Mouse (Mus musculus) MEL (cell line): ENCODE measurements around the gene Oasl2. TPM values are rescaled to one million over a fixed set of nuclear protein-coding genes. Genes with fewer than 3 reads are reported as not detected.
"Not testable (repeated sequence)": the region's sequence is repeated elsewhere in the genome, so short reads cannot be mapped to it uniquely, and the experiment has no call there.

Source experiments
- DNase-seq: peaks from one replicate; pipeline ENCODE4 v3.0.0; 2011; ENCODE audit warnings: low read depth, low spot score
- H3K27ac ChIP-seq: 2 replicates; pipeline ENCODE4 v1.5.1; 2012; ENCODE audit warnings: low read depth, mild to moderate bottlenecking, control low read depth, low read length, moderate library complexity; ENCODE audit not compliant: control insufficient read depth
- H3K27me3 ChIP-seq, 2 experiments: fragments of 150-350 bp in 1 of 2; sonication (generic) in 1 of 2; 2 replicates each; pipeline ENCODE4 v1.6.1; 2012; ENCODE audit warnings: low read length in 2 of 2, mild to moderate bottlenecking in 2 of 2, improper control_type of control experiment in 1 of 2, moderate library complexity in 1 of 2; ENCODE audit not compliant: insufficient read depth in 2 of 2, control insufficient read depth in 1 of 2
- H3K36me3 ChIP-seq, 2 experiments: 2 replicates each; pipeline ENCODE4 v1.6.1; 2012 to 2014; ENCODE audit warnings: low read length in 2 of 2, improper control_type of control experiment in 1 of 2, inconsistent platforms in 1 of 2, mild to moderate bottlenecking in 1 of 2; ENCODE audit not compliant: insufficient read depth in 2 of 2, control insufficient read depth in 1 of 2
- H3K4me1 ChIP-seq, 2 experiments: fragments of 150-350 bp in 1 of 2; sonication (generic) in 1 of 2; 2 replicates each; pipeline ENCODE4 v1.6.1; 2012; ENCODE audit warnings: low read length in 2 of 2, improper control_type of control experiment in 1 of 2, mild to moderate bottlenecking in 1 of 2; ENCODE audit not compliant: insufficient read depth in 2 of 2, control insufficient read depth in 1 of 2
- H3K4me3 ChIP-seq, 2 experiments: fragments of 150-350 bp in 1 of 2; sonication (generic) in 1 of 2; 2 replicates each; pipeline ENCODE4 v1.5.1; 2012; ENCODE audit warnings: low read depth in 2 of 2, low read length in 2 of 2, mild to moderate bottlenecking in 2 of 2, moderate library complexity in 2 of 2, control low read depth in 1 of 2, improper control_type of control experiment in 1 of 2; ENCODE audit not compliant: control insufficient read depth in 1 of 2, insufficient read depth in 1 of 2
- H3K79me2 ChIP-seq: 2 replicates; pipeline ENCODE4 v1.6.1; 2012; ENCODE audit warnings: mild to moderate bottlenecking, low read length, moderate library complexity; ENCODE audit not compliant: control insufficient read depth, poor library complexity, insufficient read depth
- H3K9ac ChIP-seq: 2 replicates; pipeline ENCODE4 v1.6.1; 2012; ENCODE audit warnings: low read depth, mild to moderate bottlenecking, control low read depth, low read length, moderate library complexity; ENCODE audit not compliant: control insufficient read depth, poor library complexity, severe bottlenecking
- H3K9me3 ChIP-seq: fragments of 150-350 bp; sonication (generic); replicated peaks from 2 replicates; pipeline ENCODE4 v1.6.1; 2012; ENCODE audit warnings: mild to moderate bottlenecking, low read length, improper control_type of control experiment, moderate library complexity; ENCODE audit not compliant: insufficient read depth
- CHD2 ChIP-seq: IDR thresholded peaks from 2 replicates; pipeline ENCODE4 v1.6.1; 2011; ENCODE audit warnings: low read length, improper control_type of control experiment
- E2F4 ChIP-seq: IDR thresholded peaks from 2 replicates; pipeline ENCODE4 v1.6.1; 2011; ENCODE audit warnings: low read depth, low read length, improper control_type of control experiment, borderline replicate concordance
- ETS1 ChIP-seq: IDR thresholded peaks from 2 replicates; pipeline ENCODE4 v1.6.1; 2012; ENCODE audit warnings: low read depth, mild to moderate bottlenecking, inconsistent platforms, low read length, improper control_type of control experiment, moderate library complexity
- GABPA ChIP-seq: IDR thresholded peaks from 2 replicates; pipeline ENCODE4 v1.6.1; 2012; ENCODE audit warnings: low read depth, mild to moderate bottlenecking, inconsistent platforms, low read length, improper control_type of control experiment, moderate library complexity
- JUND ChIP-seq: IDR thresholded peaks from 2 replicates; pipeline ENCODE4 v1.6.1; 2011; ENCODE audit warnings: low read depth, mild to moderate bottlenecking, improper control_type of control experiment, low read length
- MAZ ChIP-seq: IDR thresholded peaks from 2 replicates; pipeline ENCODE4 v1.6.1; 2012; ENCODE audit warnings: low read depth, mild to moderate bottlenecking, inconsistent platforms, low read length, improper control_type of control experiment
- MYB ChIP-seq: IDR thresholded peaks from 2 replicates; pipeline ENCODE4 v1.6.1; 2011; ENCODE audit warnings: mild to moderate bottlenecking, low read depth, low read length, improper control_type of control experiment
- RAD21 ChIP-seq: IDR thresholded peaks from 2 replicates; pipeline ENCODE4 v1.6.1; 2011; ENCODE audit warnings: mild to moderate bottlenecking, low read depth, low read length, improper control_type of control experiment
- RCOR1 ChIP-seq: IDR thresholded peaks from 2 replicates; pipeline ENCODE4 v1.6.1; 2012; ENCODE audit warnings: low read depth, mild to moderate bottlenecking, inconsistent platforms, low read length, improper control_type of control experiment
- SIN3A ChIP-seq: IDR thresholded peaks from 2 replicates; pipeline ENCODE4 v1.6.1; 2012; ENCODE audit warnings: low read length, improper control_type of control experiment, inconsistent platforms
- USF2 ChIP-seq, 2 experiments: IDR thresholded peaks; 2 replicates each; pipeline ENCODE4 v1.6.1; 2011 to 2012; ENCODE audit warnings: improper control_type of control experiment in 2 of 2, low read length in 2 of 2, borderline replicate concordance in 1 of 2, inconsistent platforms in 1 of 2, low read depth in 1 of 2, mild to moderate bottlenecking in 1 of 2; ENCODE audit not compliant: insufficient read depth in 1 of 2
- ZC3H11A ChIP-seq: IDR thresholded peaks from 2 replicates; pipeline ENCODE4 v1.6.1; 2012; ENCODE audit warnings: low read depth, mild to moderate bottlenecking, inconsistent platforms, low read length, improper control_type of control experiment
- ZKSCAN1 ChIP-seq: IDR thresholded peaks from 2 replicates; pipeline ENCODE4 v1.6.1; 2012; ENCODE audit warnings: low read depth, mild to moderate bottlenecking, inconsistent platforms, low read length, improper control_type of control experiment, moderate library complexity
- polyA plus RNA-seq, 2 experiments: library from polyadenylated mRNA; stranded (reverse) in 1 of 2; unstranded in 1 of 2; fragments of >175 nt in 1 of 2; fragments of >200 nt in 1 of 2; gene quantifications; 2 replicates each; pipeline versions ENCODE4 v1.2.1 to v1.2.4; 2012; ENCODE audit warnings: low replicate concordance in 2 of 2, low read depth in 1 of 2; ENCODE audit not compliant: insufficient read length in 2 of 2, insufficient read depth in 1 of 2, missing spikeins in 1 of 2
- total RNA-seq: library from RNA; depleted of rRNA; stranded (reverse); fragments of 300-350 nt; gene quantifications from 2 replicates; pipeline ENCODE4 v1.2.3, GENCODE M21; 2012

Oasl2 gene
- total and polyA plus RNA-seq, 3 experiments = 0.27 to 0.63 TPM; not detected in 1

- no peaks in the 10 kb centered on the region for H3K79me2 ChIP-seq
- no peaks in the 10 kb centered on the region for H3K9me3 ChIP-seq
- no peak overlapping the region for H3K4me3 ChIP-seq
- TF ChIP-seq CHD2 (no peak), GABPA (no peak), MYB (no peak), SIN3A (no peak), E2F4 (no peak), USF2 (IDR thresholded peaks at IDR 0.05; ENCODE audit: borderline replicate concordance in 1 of 2, insufficient read depth in 1 of 2, low read depth in 1 of 2, low read length in 2 of 2) (no peak), RAD21 (no peak), JUND (no peak), ZC3H11A (no peak), ETS1 (no peak), ZKSCAN1 (no peak), MAZ (no peak)
- no peak for DNase-seq
- no peaks in the 10 kb centered on the region for H3K27me3 ChIP-seq
- no peaks in the 10 kb centered on the region for H3K4me1 ChIP-seq
- no peak overlapping the region for H3K9ac ChIP-seq
- H3K36me3 ChIP-seq = no peaks in the 10 kb centered on the region
- no peak overlapping the region for H3K27ac ChIP-seq
These were observed 19.2 kb upstream of the Oasl2 start for GRCm38 (mm10) chr5:114877487-114877886.

- H3K4me3 ChIP-seq = no peak overlapping the region
- no peak for DNase-seq
- no peaks in the 10 kb centered on the region for H3K36me3 ChIP-seq
- no peaks in the 10 kb centered on the region for H3K27me3 ChIP-seq
- no peaks in the 10 kb centered on the region for H3K9me3 ChIP-seq
- H3K9ac ChIP-seq = no peak overlapping the region
- no peak for TF ChIP-seq RCOR1
- no peak overlapping the region for H3K27ac ChIP-seq
- no peaks in the 10 kb centered on the region for H3K4me1 ChIP-seq
- H3K79me2 ChIP-seq = no peaks in the 10 kb centered on the region
These were observed 17.3 kb upstream of the Oasl2 start for GRCm38 (mm10) chr5:114879399-114879798.

GRCm38 (mm10) chr5:114882319-114882718 is 14.4 kb upstream of the Oasl2 start:
- DNase-seq, H3K4me1 ChIP-seq, H3K9ac ChIP-seq, H3K36me3 ChIP-seq, H3K4me3 ChIP-seq, H3K27me3 ChIP-seq, H3K9me3 ChIP-seq, H3K27ac ChIP-seq, H3K79me2 ChIP-seq: not testable (repeated sequence)
